Mouse (Mus musculus): ENCODE results near the gene Gm20388.

Gene Gm20388

DNA sequence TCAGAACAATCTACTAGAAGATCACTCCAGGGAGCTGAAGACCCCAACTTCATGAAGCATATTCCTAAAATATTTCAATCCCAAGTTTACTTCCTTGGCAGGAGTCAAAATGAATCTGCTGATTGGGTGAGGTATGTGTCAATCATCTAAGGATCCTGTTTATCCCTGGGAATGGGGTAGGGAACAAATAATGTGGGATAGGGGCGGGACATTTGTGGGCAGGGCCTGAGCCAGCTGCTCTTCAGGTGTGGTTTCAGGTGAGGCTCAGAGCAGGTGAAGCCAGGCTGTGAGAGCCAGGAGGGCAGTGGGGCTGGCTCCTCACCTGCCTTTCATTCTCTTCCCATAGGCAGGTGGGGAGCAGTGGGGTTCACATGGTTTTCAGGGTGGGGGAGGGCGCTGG, 2816.1 kb downstream of the Gm20388 start:
- no peak for DNase-seq (ENCODE audit: low spot score in 2 of 2)

DNA sequence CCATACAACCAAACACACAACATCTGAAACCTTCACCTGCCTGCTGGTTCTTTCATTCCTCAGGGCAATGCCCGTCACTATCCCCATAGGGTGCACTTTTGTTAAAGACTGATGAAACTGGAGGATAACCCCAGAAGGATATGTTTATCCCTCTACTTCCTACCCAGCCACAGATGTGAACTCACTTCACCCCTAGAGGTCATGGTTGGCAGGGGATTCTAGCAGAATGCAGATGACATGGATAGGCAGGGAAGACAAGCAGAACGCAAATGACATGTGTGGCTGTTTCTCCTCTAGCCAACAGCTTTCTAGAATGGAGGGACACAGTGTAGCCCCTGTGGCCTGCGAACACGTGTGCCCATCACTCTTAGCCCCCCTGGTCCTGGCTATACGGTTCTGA, 2816.8 kb downstream of the Gm20388 start:
- no peak for DNase-seq (ENCODE audit: low spot score in 2 of 2)

GRCm38 (mm10) chr8:122728630-122729029, 2818.0 kb downstream of the Gm20388 start:
- no peak for DNase-seq (ENCODE audit: low spot score in 2 of 2)

- no peak for DNase-seq (ENCODE audit: low spot score in 2 of 2)
Measured at GRCm38 (mm10) chr8:122735110-122735509, 2824.5 kb downstream of the Gm20388 start.

GRCm38 (mm10) chr8:122735542-122736473, 2825.2 kb downstream of the Gm20388 start:
- peak in 1 of 2 experiments; percentile 39 for DNase-seq (ENCODE audit: low spot score in 2 of 2)

- no peak for DNase-seq (ENCODE audit: low spot score in 2 of 2)
Measured at GRCm38 (mm10) chr8:122736623-122737022, 2826.0 kb downstream of the Gm20388 start.

GRCm38 (mm10) chr8:122737071-122737470, 2826.4 kb downstream of the Gm20388 start:
- DNase-seq (ENCODE audit: low spot score in 2 of 2): peak in 1 of 2 experiments; percentile 41

- DNase-seq (ENCODE audit: low spot score in 2 of 2): no peak
Measured at GRCm38 (mm10) chr8:122737886-122738285, 2827.2 kb downstream of the Gm20388 start.

- peak; percentile 76 to 87 for DNase-seq (ENCODE audit: low spot score in 2 of 2)
Measured at GRCm38 (mm10) chr8:122739102-122739725, 2828.6 kb downstream of the Gm20388 start.

- no peak for DNase-seq (ENCODE audit: low spot score in 2 of 2)
Measured at GRCm38 (mm10) chr8:122742471-122742870, 2831.8 kb downstream of the Gm20388 start.

DNA sequence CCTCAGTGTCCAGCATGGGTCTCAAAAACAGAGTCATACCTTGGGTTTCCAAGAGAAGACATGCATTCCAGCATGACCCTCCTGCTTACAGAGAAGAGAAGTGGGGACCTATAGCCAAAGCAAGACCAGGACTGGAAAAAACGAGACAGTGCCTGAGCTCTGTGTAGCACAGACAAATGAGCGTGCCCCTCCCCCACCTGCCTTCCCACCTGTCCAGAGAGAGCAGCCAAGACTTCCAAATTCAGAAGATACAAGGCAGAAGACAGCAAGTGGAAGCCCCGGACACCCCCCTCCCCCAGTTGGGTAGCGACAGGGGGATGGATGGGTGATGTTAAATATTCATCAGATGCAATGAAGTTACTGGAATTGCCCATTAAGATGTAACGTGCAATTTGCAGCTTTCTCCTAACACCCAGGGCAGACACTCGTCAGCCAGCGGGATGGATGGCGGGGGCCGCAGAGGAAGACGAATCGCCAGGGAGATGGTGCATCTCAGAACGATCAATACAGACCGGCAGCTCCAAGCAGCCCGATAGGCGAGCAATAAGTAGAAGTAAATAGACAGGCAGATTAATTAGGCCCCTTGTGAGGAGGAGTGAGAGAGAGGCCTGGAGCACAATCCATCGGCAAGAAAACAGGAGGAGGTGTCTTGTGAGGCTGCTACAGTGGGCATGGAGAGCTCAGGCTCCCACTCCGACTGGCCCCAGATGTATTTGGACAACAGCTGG, 2834.5 kb downstream of the Gm20388 start:
- DNase-seq (ENCODE audit: low spot score in 2 of 2): no peak

GRCm38 (mm10) chr8:122745750-122746275, 2835.2 kb downstream of the Gm20388 start:
- DNase-seq (ENCODE audit: low spot score in 2 of 2): no peak

GRCm38 (mm10) chr8:122746439-122746838, 2835.8 kb downstream of the Gm20388 start:
- DNase-seq (ENCODE audit: low spot score in 2 of 2): no peak

DNA sequence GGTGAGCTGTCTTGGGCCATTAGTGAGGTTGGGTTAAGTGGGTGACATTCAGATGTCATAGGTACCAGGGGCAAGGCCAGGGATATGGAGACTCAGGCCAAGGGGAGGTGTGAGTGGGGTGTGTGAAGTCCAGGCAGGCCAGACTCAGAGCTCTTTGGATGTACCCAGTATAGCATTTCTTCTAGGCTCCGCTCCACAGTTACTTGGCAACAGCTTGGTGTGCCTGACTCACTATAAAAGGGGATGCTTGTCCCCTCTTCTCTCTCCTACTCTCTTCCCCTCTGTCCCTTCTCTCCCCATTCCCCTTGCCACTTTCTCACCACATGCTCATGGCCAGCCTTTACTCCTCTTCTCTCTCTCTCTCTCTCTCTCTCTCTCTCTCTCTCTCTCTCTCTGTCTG, 2837.2 kb downstream of the Gm20388 start:
- no peak for DNase-seq (ENCODE audit: low spot score in 2 of 2)

DNA sequence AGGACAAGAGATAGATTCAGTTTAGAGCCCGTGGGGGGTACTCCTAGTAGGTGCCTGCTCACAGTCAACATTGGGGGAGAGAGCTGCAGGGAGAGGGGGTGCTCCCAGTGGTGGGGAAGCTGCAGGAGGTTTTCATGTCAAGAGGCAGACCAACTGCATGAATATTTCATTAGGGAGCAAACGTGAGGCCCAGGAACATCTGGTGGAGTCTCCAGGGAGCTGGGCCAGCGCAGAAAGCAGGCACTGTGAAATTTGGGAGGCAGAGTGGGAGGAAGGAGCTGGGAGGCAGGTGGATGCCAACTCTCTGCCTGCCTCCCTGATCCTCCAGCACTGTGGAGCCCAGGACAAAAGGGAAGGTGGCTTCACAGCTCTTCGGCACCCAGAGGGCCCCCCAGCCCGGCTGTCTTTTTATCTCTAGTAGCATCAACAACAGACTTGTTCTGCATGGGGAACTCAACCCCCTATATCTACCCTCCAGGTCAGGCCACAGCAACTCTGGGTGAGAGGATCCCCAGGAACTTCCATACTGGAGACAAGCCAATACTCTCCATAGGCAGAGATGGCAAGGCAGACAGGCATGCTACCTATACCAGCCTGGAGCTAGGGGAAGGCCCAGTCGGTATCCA, 2838.8 kb downstream of the Gm20388 start:
- DNase-seq (ENCODE audit: low spot score in 2 of 2): no peak

- no peak for DNase-seq (ENCODE audit: low spot score in 2 of 2)
Measured at GRCm38 (mm10) chr8:122751342-122751741, 2840.7 kb downstream of the Gm20388 start.

DNA sequence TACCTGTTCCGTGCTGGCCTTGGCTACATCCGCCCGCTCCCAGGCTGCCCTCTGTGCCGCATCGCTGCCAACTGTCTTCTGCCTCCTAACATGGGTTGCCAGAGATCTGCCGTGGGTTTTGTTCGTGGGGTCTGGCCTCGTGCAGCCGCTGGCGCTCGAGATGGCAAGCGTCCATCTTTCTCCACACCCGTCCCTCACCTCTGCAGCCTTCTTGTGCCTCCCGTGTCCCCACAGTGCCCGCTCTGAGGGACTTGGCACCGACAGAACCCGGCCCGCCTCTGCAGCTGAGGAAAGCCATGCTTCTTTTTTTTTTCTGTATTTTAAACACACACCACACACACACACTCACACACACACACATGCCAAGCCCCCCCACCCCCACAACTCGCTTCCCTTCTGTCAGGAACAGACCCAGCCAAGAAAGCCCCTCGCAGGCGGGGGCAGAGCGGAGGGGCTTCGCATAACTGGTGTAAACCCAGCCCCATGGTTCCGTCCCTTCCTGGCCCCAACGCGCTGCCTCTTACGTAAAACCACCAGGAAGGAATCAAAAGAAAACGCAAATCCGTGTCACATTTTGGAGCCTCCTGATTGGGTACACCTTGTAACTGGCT, 2841.6 kb downstream of the Gm20388 start:
- no peak for DNase-seq (ENCODE audit: low spot score in 2 of 2)

DNA sequence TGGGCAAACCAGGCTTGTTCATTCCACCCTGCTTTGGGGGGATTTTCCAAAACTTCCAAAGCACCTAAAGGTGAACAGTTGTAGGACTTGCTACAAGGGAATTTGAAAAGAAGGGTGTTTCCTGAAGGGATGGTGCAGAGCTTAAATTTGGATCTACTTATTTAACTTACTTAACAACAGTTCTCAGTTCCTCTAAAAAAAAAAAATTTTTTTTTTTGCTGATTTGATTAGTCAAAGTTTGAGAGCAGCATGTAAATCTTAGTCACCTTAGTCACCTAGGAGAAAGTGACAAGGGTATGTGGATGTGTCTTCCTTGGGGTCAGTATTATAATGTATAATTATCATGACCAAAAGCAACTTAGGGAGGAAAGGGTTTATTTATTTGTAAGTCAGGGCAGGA, 2848.0 kb downstream of the Gm20388 start:
- no peak for DNase-seq (ENCODE audit: low spot score in 2 of 2)

DNA sequence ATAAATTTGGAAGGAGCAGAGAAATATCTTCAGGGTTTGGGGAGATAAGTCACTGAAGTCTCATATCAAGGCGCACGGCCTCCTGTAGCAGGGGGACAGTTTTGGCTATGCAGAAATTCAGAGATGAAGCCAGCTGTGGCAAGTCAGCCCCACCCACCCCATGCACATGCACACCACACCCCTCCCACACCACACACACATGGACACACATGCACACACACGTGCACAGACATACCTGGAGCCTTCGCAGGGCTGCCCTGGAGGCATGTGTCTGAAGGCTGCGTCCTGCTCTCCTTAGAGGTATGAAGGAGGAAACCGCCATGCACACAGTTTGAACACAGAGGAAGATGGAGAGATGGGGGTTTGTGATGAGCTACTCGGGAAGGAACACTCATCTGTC, 2849.5 kb downstream of the Gm20388 start:
- no peak for DNase-seq (ENCODE audit: low spot score in 2 of 2)

DNA sequence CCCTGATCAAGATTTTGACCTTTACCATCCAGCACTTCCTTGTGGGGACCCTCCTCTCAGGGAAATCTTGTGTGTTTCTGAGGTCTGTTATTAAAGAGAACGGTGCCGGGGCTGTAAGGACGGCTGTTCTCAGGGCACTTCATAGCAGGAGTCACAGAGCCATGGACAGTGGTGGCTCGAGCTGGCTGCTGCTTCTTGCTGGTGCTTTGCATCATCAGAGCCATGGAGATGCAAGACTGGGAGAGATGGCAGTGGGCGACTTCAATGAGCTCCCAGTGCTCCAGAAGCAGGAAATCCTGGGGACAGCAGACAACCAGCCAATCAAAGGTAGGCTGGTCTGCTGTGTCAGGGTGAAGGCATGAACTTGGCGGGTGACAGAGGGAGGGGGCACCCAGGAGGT, 2850.5 kb downstream of the Gm20388 start:
- DNase-seq (ENCODE audit: low spot score in 2 of 2): no peak

DNA sequence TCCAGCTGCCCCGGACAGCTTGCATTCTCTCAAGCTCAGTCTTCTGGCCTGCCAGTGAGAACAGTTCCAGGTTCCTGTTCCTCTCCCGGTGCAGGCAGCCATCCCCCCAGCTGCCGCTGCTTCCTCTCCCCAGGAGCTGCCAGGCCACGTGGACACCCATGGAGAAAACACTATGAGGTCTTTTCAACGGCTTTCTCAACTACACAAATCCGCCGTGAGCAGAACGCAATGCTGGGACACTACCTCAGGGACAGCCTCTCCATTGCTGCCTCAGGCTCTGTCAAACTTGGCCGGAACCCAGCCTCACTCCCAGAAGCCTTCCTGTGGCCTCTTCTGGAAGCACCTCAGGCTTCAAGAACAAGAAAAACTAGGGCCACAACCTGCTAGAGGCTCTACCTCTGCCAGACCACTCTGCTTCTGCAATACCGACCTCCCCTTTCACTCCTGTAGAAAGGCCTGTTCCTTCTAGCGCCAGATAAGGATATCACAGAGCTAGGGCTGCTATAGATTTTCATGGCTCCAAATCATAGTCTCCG, 2852.2 kb downstream of the Gm20388 start:
- DNase-seq (ENCODE audit: low spot score in 2 of 2): no peak
